Mouse (Mus musculus): ENCODE data around the gene Olfr263.
"Not testable (repeated sequence)": the region's sequence is repeated elsewhere in the genome, so short reads cannot be mapped to it uniquely, and the experiment has no call there.

Olfr263 gene

GRCm38 (mm10) chr13:21129339-21129738 lies at the start of gene Olfr263:
TSS of gene Olfr263 (plus strand) at chr13:21129639.
- not testable (repeated sequence) for DNase-seq

- DNase-seq: no peak
Measured at GRCm38 (mm10) chr13:21082686-21083085, 46.8 kb upstream of the Olfr263 start.

DNA sequence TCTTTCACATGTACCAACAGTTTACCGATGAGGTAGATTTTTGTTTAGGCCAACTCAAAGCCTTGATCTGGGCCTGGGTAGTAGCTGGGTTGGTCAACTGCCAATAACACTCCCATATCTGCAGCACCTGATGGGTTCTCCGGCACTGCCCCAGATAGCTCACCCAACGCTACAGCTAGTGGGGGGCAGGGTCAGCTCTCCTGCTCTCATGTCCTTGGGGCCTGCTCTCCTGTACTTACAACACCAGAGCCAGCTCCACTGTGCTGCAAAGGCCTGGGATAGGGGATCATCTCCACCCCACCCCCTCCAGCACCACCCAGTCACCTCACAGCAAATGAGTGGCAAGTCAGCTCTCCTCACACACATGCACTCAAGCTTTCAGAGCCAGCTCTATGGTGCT lies 19.7 kb upstream of the Olfr263 start:
- DNase-seq: no peak

DNA sequence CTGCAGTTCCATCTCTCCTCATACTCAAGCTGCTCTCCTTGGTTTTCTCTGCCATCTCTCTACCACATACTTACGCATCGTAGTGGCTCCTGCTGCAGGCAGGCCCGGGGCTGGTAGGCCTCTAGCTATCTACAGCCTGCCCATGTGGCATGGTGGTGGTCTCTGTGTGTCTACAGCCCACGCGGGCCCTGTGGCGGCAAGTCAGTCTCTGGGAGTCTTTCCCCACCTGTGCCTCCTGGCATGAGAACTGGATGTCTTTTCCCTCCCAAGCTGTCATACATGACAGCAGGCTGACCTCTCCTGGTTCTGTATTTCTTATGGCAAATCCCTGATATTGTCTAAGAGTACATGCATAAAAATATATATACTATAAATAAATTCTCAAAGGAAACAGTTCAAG lies 19.0 kb upstream of the Olfr263 start:
- no peak for DNase-seq

GRCm38 (mm10) chr13:21111183-21111582 lies 18.3 kb upstream of the Olfr263 start, which contains the start of gene Olfr1369-ps1:
TSS of gene Olfr1369-ps1 (plus strand) at chr13:21111483.
- not testable (repeated sequence) for DNase-seq

GRCm38 (mm10) chr13:21114121-21114520 lies 15.3 kb upstream of the Olfr263 start:
- DNase-seq: no peak

GRCm38 (mm10) chr13:21142421-21142820 lies 13.0 kb downstream of the Olfr263 start:
- no peak for DNase-seq

GRCm38 (mm10) chr13:21145767-21146166 lies 16.3 kb downstream of the Olfr263 start, which contains the start of gene Olfr1368:
TSS of gene Olfr1368 (minus strand) at chr13:21145867.
- no peak for DNase-seq

- DNase-seq: no peak
Measured at GRCm38 (mm10) chr13:21155888-21156287, 26.4 kb downstream of the Olfr263 start.

GRCm38 (mm10) chr13:21158071-21158470 lies 28.6 kb downstream of the Olfr263 start:
- no peak for DNase-seq

GRCm38 (mm10) chr13:21158785-21159474 lies 29.5 kb downstream of the Olfr263 start:
- DNase-seq: peak; percentile 95

GRCm38 (mm10) chr13:21159475-21159819 lies 30.0 kb downstream of the Olfr263 start:
- no peak for DNase-seq

- DNase-seq: no peak
Measured at GRCm38 (mm10) chr13:21160041-21160511, 30.6 kb downstream of the Olfr263 start.

GRCm38 (mm10) chr13:21160657-21161590 lies 31.5 kb downstream of the Olfr263 start:
- DNase-seq: peak; percentile 95

- DNase-seq: no peak
Measured at GRCm38 (mm10) chr13:21161591-21161990, 32.2 kb downstream of the Olfr263 start.

DNA sequence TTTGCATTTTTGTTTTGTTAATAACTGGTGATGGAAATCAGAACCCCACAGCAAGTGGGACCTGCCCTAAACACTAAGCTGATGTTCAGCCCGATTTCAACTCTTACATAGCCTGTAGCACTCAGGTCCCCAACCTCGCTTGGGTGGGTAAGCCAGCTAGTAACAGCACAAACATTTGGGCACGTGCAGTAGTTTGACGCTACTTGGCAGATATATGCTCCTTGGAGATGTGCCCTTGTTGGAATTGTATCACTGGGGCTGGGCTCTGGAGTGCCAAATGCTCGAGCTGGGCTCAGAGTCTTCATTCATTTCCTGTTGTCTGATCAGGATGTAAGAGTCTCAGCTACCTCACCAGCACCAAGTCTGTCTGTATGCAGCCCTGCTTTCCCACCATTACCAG lies 33.2 kb downstream of the Olfr263 start:
- DNase-seq: no peak

- peak; percentile 89 for DNase-seq
Measured at GRCm38 (mm10) chr13:21166936-21167909, 37.8 kb downstream of the Olfr263 start.

DNA sequence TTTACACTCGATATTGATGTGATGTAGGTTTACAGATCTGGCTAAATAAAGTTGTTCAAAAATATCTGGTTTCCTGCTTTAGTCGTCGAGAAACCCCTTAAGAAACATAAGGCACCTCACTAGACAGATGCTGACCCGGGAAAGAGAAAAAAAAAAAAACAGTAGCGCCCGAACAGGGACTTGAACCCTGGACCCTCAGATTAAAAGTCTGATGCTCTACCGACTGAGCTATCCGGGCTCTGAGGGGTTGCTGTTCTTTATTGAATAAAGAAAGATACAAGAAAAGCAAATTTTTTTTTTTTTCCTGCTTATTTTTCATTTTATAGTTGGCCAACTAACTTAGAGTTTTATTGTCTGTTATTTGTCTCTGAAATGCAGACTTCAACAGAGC lies 38.5 kb downstream of the Olfr263 start:
- peak; percentile 34 for DNase-seq

DNA sequence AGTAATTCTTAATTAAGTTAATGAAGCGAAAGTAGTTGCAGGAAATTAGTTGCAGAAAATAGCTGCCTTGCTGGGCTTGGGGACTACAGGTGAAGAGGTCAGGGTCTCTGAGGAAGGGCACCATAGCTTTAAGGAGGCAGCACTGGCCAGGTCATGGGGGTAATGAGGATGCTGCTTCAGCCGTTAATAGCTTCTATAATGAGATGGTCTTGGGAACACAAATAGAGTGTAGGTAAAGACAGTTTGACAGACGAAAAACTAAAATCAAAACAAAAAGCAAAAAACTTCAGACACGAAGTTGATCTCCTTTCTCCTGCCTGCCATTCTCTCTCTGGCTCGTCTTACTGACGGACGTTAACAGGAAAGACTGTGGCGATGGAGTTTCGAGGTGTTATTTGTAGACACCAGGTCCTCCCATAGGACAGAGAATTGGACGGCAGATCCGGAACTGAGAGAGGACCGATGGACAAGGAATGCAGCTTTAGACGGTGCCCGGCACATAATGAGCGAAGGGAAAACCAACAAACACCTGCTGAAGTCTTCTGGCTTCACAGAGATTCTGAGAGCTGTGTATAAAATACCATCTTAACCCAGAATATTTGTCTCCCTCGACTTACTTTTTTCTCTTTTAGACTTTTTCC lies 39.1 kb downstream of the Olfr263 start:
- peak; percentile 44 for DNase-seq

GRCm38 (mm10) chr13:21169121-21169656 lies 39.8 kb downstream of the Olfr263 start:
- no peak for DNase-seq

- DNase-seq: peak; percentile 86
Measured at GRCm38 (mm10) chr13:21169657-21170430, 40.4 kb downstream of the Olfr263 start.

Measured in lung, postnatal 36 days (tissue).